Mouse (Mus musculus) CD4-positive, CD25-positive, alpha-beta regulatory T cell, adult 4 months (primary cell): ENCODE results near the gene Coq5. TPM values are rescaled to one million over a fixed set of nuclear protein-coding genes. Genes with fewer than 3 reads are reported as not detected.

Experiments
- ATAC-seq: one replicate; pipeline ENCODE4 v1.8.0; 2017
- polyA plus RNA-seq, 2 experiments: library from polyadenylated mRNA; unstranded; fragments of 100-300 nt; shearing (Covaris generic); gene quantifications; one replicate each; pipeline ENCODE4 v1.2.1; 2017

Coq5 gene
- polyA plus RNA-seq, 2 experiments from 2014 or later: 32.2 to 43.3 TPM

GRCm38 (mm10) chr5:115312816-115313667 lies 33.6 kb downstream of the Coq5 start:
- ATAC-seq: no peak

- ATAC-seq: no peak
Observed at GRCm38 (mm10) chr5:115313668-115313943, 34.1 kb downstream of the Coq5 start.

DNA sequence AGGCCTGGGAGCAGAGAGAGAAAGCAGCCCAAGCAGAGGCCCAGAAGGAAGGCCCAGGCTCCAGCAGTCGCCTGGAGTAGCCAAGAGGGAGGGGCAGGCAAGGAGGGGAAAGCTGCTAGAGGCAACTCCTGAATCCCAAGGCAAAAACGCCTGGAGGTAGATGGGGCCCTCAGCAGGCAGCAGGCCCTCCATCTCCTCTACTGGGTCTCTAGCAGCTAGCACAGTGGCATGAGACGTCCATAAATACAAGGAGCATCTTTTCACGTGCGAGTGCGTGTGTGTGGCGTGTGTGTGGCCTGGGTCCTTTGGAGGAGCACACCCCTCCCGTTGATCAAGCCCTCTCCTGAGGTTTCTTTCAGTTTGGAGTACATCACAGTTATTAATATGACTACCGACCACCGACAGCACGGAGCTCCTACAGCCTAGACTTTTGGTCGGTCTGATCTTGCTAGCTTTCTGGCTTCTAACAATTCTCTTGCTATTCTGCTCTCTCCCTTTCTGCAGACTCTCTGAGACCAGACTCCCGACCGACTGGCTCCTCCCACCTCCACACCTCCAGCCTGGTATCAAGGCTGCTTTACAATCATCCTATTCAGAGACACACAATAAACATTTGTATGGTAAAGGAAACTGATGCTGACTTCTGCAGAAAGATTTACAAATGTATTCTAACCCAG lies 37.6 kb downstream of the Coq5 start:
- no peak for ATAC-seq

DNA sequence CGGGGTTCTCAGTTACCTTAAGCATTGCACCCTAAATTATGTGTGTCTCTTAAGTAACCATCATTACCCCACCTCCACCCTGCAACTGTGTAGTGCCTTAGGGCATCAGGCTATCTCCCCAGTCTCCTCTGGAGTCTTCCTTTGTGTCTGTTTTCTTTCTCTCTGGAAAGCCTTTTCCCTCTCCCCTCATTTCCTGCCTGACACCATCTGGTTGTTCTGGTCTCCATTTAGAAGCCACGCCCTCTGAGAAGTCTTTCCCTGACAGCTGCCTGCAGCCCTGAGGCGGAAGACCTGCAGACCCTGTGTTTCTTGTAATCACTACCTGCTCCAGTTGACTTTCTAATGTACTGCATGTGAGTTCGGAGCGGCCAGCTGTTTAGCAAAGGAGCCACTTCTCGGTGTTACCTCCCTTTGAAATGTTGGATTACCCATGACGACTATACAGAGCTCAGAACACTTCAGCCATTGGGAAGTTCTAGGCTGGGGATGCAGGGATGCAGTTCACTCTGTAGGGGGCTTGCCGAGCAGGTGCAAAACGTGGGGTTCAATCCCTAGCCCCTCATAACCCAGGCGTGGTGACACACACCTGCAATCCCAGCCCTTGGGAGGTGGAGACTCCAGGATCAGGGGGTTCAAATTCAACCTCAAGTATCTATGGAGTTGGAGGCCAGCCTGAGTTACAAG lies 38.3 kb downstream of the Coq5 start:
- peak; percentile 37 for ATAC-seq

DNA sequence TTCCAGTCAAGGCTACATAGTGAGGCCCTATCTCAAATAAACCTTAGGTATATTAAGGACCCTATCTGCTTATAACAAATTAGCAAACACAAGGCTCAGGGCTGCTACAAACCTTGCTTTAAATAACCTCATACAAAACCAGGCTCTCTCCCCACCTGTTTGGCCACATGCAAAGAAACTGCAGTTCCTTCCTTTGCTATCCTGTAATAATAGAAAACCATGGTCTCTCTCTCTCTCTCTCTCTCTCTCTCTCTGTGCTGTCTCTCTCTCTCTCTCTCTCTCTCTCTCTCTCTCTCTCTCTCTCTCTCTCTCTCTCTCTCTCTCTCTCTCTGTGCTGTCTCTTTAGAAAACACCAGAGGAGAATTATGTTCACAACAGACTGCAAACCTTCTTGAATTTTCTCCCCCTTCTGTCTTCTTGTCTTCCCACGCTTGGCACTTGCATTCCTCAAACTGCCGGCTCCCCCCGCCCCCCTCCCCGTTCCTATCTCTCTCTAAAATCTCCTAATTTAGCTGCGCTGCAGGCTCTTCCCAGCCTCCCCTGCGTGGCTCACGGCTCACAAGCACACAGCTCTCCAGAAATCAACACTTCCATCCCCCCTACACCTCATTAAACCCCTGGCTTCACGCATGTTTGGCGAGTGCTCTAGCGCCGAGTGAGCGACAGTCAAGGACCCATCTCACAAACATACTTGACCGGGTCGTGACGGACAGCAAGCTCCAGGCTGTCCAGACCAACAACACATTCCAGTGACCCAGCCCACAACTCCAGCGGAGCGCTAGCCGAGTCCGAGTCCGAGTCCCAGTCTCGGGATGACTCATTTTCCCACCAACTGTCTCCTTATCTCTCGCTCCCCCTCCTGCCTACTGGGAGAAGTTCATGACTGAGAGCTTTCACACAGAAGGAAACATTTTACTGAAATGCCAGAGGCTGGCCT lies 39.8 kb downstream of the Coq5 start:
- ATAC-seq: peak; percentile 34

- ATAC-seq: peak; percentile 36
Observed at GRCm38 (mm10) chr5:115326256-115326831, 46.9 kb downstream of the Coq5 start.

- peak; percentile 91 for ATAC-seq
Observed at GRCm38 (mm10) chr5:115326875-115327609, 47.6 kb downstream of the Coq5 start, which contains the start of gene Srsf9. Gene Srsf9, plus strand, starts transcription at chr5:115327177.

- ATAC-seq: no peak
Observed at GRCm38 (mm10) chr5:115327610-115328548, 48.4 kb downstream of the Coq5 start.

DNA sequence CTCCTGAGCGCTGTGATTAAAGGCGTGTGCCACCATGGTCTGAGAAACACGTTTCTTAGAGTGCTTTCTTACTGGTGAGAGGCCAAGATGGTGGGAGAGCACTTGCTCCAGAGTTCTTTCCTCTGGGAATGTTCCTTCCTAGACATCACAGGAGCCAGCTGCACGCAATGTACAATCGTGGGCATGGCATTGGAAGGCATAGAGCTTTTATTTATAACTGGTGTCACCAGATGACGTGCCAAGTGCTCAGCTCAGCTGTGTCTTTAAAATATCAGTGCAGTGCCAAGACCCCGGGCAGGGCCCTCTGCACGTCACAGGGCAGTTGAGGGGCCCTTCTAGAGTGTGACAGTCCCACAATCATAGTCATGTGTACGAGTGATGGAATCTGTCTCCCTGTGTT lies 51.5 kb downstream of the Coq5 start:
- ATAC-seq: no peak

- no peak for ATAC-seq
Observed at GRCm38 (mm10) chr5:115333626-115334025, 54.2 kb downstream of the Coq5 start.

- no peak for ATAC-seq
Observed at GRCm38 (mm10) chr5:115340007-115340406, 60.5 kb downstream of the Coq5 start.

DNA sequence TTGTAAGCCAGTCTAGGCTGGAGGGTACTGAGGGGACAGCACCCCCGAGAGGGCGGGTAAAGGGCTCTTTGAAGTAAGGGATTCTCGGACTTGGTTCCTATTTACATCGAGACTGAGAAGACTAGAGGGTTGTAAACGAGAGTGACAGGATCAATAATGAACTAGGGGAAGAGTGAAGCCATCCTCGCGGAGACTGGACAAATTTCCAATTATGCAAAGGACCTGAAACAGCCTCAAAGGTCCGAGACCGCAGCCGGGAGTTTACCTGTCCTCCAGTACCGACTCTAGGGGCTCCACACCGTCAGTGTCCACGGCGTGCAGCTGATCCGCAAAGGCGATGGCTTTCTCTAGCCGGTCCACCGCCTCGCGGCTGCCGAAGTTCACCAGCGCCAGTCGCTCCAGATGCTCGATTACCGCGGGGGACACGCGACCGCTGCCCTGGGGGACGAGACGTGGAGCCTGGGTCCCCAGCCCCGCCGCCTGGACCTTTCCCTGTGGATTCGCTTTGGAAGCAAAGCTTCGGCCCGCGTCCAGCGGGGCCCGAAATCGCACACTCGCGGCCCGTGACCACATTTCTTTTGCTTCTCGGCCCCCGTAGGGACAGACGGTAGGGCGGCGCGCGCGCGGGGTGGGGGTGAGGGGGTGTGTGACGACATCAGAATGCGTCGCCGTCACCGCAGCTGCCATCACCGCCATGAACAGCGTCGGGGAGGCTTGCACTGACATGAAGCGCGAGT lies 61.3 kb downstream of the Coq5 start, which contains the start of the genes Gatc and Triap1:
Gene Gatc, minus strand, starts transcription at position 602 of the 737 bp plus-strand sequence.
Gene Triap1, plus strand, starts transcription at position 649 of the 737 bp plus-strand sequence.
- ATAC-seq: peak; percentile 85

DNA sequence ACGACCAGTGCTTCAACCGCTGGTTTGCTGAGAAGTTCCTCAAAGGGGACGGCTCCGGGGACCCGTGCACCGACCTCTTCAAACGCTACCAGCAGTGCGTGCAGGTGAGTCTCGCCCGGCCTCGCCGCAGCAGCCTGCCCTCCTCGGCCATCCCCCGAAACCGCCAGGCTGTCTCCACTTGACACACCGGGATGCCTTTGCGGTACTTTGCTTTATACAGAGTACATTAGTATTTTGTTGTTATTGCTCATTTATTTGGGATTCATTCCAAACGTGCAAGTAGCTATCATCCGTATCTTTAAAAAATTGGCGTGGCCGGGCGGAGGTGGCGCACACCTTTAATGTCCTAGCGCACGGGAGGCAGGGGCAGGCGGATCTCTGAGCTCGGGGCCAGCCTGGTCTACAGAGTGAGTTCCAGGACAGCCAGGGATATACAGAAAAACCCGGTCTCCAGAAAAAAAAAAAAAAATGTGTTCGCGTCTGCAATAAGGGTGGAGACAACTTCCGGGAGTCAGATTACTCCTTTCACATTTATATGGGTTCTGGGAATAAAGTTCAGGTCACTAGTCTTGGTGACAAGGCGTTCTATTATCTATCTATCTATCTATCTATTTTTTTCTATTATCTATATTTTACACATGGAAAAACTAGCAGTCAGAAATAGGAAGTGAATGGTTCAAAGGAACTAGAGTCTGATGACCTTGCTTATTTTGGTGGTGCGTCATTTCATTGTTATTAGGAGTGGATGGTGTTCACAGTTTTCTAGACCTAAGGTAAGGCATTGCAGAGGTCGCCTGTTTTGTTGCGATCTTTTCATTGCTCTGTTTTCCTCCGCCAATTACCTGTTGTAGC lies 62.1 kb downstream of the Coq5 start:
- ATAC-seq: peak; percentile 50

Other genes with a start within 250 kb of the Coq5 start
- gene Gm10401, start 181.4 kb upstream of the Coq5 start, polyA plus RNA-seq: 10 to 100 TPM; 15.1 to 18.1 TPM
- 10 to 100 TPM; 10.6 to 28.4 TPM for gene Acads, start 160.3 kb upstream of the Coq5 start, polyA plus RNA-seq
- gene Unc119b, start 144.7 kb upstream of the Coq5 start, polyA plus RNA-seq: 10 to 100 TPM; 16.1 to 16.4 TPM
- 10 to 100 TPM; 28.9 to 37.0 TPM for gene Mlec, start 121.5 kb upstream of the Coq5 start, polyA plus RNA-seq
- not detected for gene Cabp1, start 85.3 kb upstream of the Coq5 start, polyA plus RNA-seq
- 100 to 1,000 TPM in 1 of 2 experiments, 10 to 100 TPM in 1; 84.0 to 114 TPM for gene Pop5, start 43.8 kb upstream of the Coq5 start, polyA plus RNA-seq
- 10 to 100 TPM; 30.5 to 36.5 TPM for gene Rnf10, start 6.8 kb upstream of the Coq5 start, polyA plus RNA-seq
- gene Dynll1, start 21.3 kb downstream of the Coq5 start, polyA plus RNA-seq: 100 to 1,000 TPM; 272 to 484 TPM
- gene Srsf9, start 47.5 kb downstream of the Coq5 start, polyA plus RNA-seq: 10 to 100 TPM; 13.9 to 26.3 TPM
- 10 to 100 TPM; 11.8 to 13.6 TPM for gene Gatc, start 61.5 kb downstream of the Coq5 start, polyA plus RNA-seq
- 10 to 100 TPM; 50.6 to 54.3 TPM for gene Triap1, start 61.6 kb downstream of the Coq5 start, polyA plus RNA-seq
- gene Cox6a1, start 69.3 kb downstream of the Coq5 start, polyA plus RNA-seq: 100 to 1,000 TPM; 486 to 529 TPM
- gene Msi1, start 149.9 kb downstream of the Coq5 start, polyA plus RNA-seq: not detected
- gene Pla2g1b, start 186.6 kb downstream of the Coq5 start, polyA plus RNA-seq: not detected
- 10 to 100 TPM in 1 of 2 experiments, 1 to 10 TPM in 1; 9.9 to 18.6 TPM for gene Sirt4, start 205.1 kb downstream of the Coq5 start, polyA plus RNA-seq
- gene Pxn, start 227.0 kb downstream of the Coq5 start, polyA plus RNA-seq: 10 to 100 TPM; 14.5 to 23.4 TPM